Mouse (Mus musculus) heart, adult 11 months (tissue): Measurements from ENCODE around the gene Vmn1r131.
"Not testable (repeated sequence)": the region's sequence is repeated elsewhere in the genome, so short reads cannot be mapped to it uniquely, and the experiment has no call there.

Experiments used
- DNase-seq: peaks from one replicate; pipeline ENCODE4 v3.0.0; 2022

Vmn1r131 gene

GRCm38 (mm10) chr7:21545990-21546389, at the start of gene Vmn1r131:
TSS of gene Vmn1r131 (minus strand) at chr7:21546090.
- DNase-seq: not testable (repeated sequence)

GRCm38 (mm10) chr7:21511480-21511879, 34.4 kb downstream of the Vmn1r131 start, which contains the start of gene Vmn1r130:
TSS of gene Vmn1r130 (plus strand) at chr7:21511780.
- DNase-seq: not testable (repeated sequence)
